Mouse (Mus musculus) lung, postnatal 25 days (tissue): ENCODE measurements around the gene Slc17a7.

ENCODE experiments used
- DNase-seq: peaks from one replicate; pipeline ENCODE4 v3.0.0; 2022; ENCODE audit warnings: low spot score

Slc17a7 gene

GRCm38 (mm10) chr7:45178550-45178949 is 14.8 kb downstream of the Slc17a7 start:
- no peak for DNase-seq

DNA sequence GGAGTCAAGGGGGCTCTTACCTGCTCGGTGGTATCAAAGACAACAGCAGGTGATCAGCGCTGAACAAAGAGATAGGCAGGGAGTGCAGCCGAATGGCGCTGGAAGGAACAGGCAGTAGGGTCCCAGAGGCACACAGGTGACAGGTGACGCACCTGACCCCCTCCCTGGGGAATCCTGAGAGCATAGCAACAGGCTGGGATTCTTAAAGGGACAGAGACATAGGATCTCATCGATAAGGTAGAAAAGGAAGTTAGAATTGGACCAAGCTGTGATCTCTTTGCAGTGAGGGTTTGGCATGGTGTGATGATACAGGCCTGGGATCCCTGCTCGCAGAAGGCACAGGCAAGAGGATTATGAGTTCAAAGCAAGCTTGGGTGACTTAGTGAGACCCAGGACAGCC is 15.7 kb downstream of the Slc17a7 start, which contains the start of gene Gfy:
Gene Gfy, minus strand, starts transcription at position 101 of the 400 bp plus-strand sequence.
- DNase-seq: no peak

DNA sequence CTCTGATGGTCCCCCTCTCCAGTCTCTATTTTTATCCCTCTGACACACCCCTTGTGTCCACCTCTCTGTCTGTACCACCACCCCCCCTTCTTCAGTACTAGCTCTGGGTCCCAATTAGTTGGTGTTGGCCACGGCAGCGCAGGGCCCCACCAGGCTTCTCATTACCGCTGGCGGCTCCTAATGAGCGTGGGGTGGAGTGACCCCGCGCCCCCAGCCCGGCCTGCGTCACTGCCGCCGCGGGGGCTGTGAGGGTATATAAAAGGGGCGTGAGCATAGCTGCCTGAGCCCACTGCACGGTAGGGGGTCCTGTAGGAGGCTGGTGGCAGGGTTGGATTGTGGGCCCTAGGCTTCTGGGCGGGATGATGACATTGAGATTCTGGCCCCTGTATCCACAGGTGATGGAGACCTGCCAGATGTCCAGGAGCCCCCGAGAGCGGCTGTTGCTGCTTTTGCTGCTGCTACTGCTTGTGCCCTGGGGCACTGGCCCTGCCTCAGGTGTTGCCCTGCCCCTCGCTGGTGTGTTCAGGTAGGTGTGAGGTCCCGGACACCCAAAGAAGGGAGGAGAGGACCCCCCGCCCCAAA is 17.2 kb downstream of the Slc17a7 start, which contains the start of gene Pth2:
Gene Pth2, plus strand, starts transcription at position 100 of the 582 bp plus-strand sequence.
- DNase-seq: no peak

DNA sequence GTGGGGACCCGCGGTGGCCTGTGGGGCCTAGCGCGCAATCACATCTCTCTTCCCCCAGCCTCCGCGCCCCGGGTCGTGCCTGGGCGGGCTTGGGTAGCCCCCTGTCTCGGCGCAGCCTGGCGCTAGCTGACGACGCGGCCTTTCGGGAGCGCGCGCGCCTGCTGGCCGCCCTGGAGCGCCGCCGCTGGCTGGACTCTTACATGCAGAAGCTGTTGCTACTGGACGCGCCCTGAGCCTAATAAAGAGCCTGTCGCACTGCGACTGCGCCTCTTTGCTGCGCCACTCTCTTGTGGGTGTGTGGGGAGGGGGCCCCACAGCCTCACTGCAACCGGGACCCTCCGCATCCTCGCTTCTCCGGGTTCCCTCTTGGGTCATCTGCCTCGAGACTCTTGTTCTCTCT is 17.8 kb downstream of the Slc17a7 start:
- DNase-seq: no peak

- peak; percentile 94 for DNase-seq
Measured at GRCm38 (mm10) chr7:45182199-45182601, 18.5 kb downstream of the Slc17a7 start.

DNA sequence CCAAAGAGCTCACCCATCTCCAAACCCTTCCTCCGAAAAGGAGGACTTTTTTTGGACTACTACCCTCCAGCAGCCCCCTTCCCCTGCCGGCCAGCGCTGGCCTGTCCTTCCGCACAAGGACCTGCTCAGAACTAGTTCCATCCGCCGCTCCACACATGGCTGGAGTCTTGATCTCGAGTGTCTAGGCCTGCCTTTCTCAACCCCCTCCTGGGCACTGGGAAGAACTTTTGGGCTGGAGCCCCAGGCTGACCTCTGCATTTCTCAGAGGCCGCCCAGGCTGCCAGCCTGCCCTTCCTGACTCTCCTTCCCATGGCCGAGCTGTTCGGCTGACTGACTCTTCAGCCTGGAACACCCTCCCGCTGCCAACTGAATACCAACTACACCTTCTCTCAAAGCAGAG is 18.9 kb downstream of the Slc17a7 start:
- DNase-seq: no peak

DNA sequence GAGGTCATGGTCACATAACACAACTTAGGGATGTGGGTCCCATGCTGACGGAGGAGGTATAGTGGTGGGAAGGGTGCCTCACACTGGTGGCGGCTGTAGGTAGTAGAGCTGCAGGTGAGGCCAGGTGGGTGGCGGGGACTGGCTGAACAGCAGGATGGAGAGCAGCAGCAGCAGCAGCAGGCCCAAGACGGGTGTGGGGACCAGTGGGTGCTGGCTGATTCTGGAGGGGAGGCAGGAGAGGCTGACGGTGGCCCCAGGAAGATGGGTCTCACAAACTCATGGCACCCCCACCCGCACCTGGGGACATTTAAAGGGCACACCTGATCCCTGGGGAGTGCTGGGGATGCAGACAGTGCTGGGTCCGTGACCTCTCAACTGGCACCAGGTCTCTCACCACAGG is 19.9 kb downstream of the Slc17a7 start:
- no peak for DNase-seq

GRCm38 (mm10) chr7:45185921-45186320 is 22.2 kb downstream of the Slc17a7 start:
- no peak for DNase-seq

DNA sequence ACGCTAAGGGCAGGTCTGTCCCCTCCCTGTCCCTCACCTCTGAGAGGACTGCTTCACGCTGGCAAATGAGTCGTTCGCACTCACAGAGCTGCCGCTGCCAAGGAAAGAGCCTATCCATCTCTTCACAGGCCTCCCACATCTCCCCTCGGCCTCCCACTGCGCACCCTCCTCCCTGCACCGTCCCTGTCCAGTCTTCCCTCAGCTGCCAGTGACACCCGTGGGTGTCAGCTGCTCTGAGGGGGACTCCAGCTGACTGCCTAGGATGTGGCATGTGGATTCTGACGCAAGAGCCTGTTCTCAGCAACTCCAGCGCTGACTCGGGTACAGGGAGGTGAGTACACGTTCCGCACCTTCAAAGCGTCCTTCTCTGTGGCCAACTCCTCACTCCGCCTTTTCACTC is 25.9 kb downstream of the Slc17a7 start:
- no peak for DNase-seq

DNA sequence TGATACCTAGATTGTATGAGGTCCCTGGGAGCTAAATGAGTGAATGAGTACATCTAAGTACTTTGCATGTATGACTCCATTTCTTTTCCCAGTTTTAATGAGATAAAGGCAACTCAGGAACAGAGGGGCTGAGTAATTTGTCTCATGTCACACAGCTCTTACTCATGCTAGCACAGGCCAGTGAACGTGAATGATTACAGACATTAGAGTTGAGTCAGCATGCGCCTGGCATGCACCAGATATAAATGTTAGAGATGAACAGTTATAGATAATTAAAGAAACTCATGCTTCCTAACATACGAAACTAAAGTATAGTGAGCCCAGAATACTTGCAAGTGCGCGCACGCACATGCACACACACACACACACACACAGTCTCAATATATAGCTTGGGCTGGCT is 26.4 kb downstream of the Slc17a7 start:
- DNase-seq: no peak

GRCm38 (mm10) chr7:45191161-45191560 is 27.4 kb downstream of the Slc17a7 start:
- no peak for DNase-seq

GRCm38 (mm10) chr7:45191803-45192363 is 28.1 kb downstream of the Slc17a7 start:
- DNase-seq: no peak

GRCm38 (mm10) chr7:45192585-45193310 is 29.0 kb downstream of the Slc17a7 start:
- no peak for DNase-seq

GRCm38 (mm10) chr7:45193406-45193805 is 29.7 kb downstream of the Slc17a7 start:
- DNase-seq: no peak

DNA sequence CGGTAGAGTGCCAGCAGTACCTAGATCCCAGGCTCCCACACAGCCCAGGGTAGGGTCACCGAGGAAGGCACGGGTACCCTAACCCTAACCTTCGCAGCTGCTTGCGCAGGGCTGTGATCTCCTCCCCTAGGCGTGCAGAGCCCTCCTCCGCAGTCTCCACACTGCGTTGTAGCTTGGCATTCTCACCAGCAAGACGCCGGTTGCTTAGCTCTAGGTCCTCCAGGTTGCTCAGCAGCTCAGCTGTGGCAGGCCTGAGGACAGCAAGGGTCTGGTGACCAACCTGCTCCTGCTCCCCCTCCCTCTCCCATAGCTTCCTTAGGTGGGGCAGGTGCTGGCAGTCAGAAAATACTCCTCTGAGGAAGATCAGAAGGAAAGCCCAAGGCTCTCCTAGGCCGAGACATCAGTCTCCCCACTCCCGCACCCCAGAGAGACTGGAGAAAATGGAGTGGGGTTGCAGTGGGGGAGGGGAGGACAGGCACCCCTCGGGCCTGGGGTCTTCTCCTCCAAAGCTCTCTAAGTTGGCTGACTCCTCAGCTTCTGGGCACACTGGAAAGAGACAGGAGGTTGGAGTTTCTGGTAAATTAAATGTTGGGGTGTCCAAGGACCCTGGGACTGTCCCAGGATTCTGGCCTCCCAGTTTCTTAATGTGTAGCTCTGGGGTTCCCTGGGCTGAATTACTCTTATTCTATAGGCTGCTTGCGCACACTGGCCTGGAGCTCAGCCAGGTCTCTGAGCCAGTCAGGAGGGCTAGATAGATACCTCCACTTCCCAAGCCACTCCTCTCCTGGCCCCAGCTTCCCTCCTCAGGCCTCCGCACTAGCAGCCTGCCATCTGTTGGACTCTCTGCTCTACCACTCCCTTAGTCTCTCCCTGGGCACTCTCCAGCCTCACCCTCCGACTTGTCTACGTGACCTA is 30.4 kb downstream of the Slc17a7 start:
- no peak for DNase-seq

DNA sequence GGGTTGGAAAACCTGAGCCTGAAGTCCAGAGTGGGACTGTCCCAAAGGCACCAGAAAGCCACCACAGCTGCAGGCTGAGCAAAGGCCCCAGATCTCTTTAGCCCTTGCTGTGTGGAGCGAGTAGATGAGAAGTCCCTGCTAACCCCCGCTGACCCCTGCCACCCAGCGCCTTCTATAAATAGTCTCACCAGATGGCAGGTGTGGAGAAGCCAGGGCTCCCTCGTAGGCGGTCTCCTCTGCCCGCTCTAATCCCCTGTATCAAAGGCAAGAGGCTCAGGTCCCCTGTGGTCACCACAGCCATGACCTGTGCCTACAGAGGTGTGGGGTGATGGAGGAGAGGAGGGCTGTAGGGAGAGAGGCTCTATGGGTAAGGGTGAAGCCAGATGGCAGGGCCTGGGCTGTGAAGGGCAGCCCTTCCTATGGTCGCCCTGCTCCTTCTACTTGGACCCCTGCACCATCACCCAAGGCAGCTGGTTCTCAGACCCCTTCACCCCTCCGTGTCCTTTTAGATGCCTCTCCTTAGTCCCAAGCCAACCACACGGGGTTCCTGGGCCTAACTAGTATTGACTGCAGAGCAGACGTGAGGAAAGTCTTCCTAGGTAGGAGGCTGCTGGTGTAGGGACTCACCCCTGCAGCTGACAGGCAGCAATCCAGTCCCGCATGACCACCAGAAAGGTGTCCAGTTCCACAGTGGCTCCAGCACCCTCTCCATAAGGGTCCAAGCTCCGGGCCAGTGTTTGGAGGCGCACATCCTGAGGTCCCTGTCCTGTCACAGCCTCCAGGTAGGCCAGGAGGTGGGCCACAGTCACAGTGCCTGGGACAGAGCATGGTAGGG is 31.8 kb downstream of the Slc17a7 start:
- DNase-seq: no peak

- no peak for DNase-seq
Measured at GRCm38 (mm10) chr7:45196176-45196535, 32.4 kb downstream of the Slc17a7 start.

GRCm38 (mm10) chr7:45196994-45197393 is 33.2 kb downstream of the Slc17a7 start:
- DNase-seq: no peak

- DNase-seq: peak; percentile 78
Measured at GRCm38 (mm10) chr7:45198435-45198834, 34.7 kb downstream of the Slc17a7 start.

DNA sequence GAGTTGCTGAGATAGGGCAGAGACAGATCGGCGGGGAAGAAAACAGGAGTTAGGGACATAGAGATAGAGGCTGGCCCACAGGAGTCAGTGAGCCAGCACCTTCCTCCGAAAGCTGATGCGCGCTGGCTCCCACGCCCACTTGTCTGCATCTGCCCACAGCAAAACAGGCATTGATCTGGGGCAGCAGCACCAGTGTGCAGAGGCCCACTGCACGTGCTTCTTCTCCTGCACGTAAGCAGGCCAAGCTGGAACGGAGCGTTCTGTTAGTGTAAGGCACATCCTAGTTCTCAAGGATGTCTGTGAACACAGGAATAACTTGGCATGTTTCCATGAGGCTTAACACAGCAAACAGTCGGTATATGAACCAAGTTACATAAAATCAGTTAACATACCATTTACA is 35.2 kb downstream of the Slc17a7 start:
- no peak for DNase-seq

GRCm38 (mm10) chr7:45202654-45203053 is 38.9 kb downstream of the Slc17a7 start:
- no peak for DNase-seq
